Mouse (Mus musculus) bone marrow, adult 2 months (tissue): ENCODE results near the gene Agl.

Source experiments
- CTCF ChIP-seq: fragments of 200-500 bp; IDR thresholded peaks from 2 replicates; pipeline ENCODE4 v1.5.1; 2011; ENCODE audit warnings: low read length, control low read depth; ENCODE audit not compliant: control insufficient read depth, insufficient read depth
- POLR2A ChIP-seq: fragments of 200-500 bp; IDR thresholded peaks from 2 replicates; pipeline ENCODE4 v1.6.1; 2011; ENCODE audit warnings: low read depth, mild to moderate bottlenecking, control low read depth, low read length, borderline replicate concordance; ENCODE audit not compliant: control insufficient read depth

DNA sequence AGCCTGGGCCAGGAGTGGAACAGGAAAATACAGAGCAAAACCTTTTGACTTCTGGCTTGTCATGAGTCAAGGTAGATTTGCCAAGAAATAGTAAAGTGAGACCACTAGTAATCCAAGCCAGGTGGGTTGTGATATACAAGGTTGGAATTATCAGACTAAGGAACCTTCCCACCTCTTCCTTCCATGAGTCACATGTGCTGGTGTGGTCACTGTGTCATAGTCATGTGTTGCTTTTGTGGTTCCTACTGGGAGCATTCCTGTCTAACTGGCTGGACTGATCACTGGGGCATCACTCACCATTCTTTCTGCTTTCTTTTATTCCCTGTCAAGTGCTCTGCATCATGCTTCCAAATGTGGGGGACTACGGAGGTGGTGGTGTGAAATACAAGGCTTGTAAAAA, 40.1 kb upstream of the Agl start:
- TF ChIP-seq CTCF (no peak), POLR2A (no peak)
